Mouse (Mus musculus): ENCODE results near the gene Dgcr8. TPM values are rescaled to one million over a fixed set of nuclear protein-coding genes. Genes with fewer than 3 reads are reported as not detected.

Dgcr8 gene
- total and polyA plus RNA-seq, 3 experiments: 8.7 to 13.2 (median 10.7) TPM

DNA sequence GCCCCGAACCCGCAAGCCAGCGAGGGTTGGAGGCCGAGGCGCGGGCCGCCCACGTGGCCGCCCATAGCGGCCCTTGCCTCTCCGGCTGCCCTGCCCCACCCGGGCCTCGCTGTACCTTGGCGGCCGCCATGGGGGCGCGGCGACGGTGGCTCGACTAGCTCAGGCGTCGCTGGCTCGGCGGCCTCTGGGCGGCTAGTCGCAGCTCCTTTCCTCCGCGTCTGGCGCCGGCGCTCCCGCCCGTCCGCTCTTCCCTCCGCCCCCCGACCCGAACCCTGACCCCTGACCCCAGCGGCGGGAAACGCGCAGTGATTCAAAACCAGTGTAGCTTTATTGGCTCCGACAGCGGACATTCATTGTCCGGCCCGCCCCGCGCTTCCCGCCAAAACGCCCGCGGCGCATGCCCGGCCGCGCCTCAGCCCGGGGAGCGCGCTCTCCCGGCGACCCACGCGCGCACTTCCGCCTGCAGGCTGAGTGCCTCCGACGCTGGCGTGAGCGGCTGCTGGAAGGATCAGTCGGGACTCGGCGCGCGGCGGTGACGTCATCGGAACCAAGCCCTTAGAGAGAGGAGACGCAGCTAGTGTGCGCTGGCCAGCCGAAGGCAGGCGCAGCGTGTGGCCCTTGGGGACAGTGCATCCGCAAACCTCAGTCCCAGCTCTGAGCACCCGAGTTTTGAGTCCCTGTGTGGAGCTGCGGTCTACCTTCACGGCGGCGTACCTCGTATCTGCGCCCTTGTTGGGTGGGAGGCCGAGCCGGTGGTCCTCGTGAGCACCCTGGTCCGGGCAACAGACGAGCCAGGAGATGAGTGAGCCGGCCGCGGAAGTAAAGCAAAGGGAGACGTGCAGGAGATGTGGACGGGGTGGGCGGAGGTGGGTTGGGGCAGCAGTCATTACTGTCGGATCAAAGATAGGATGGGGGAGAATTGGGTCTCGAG is 40.3 kb downstream of the Dgcr8 start, which contains the start of the genes Trmt2a and Ranbp1:
Trmt2a (plus strand) TSS at position 247 of the 931 bp plus-strand sequence.
Ranbp1 (minus strand) TSS at position 300 of the 931 bp plus-strand sequence.
- H3K79me2 ChIP-seq (replicated peaks; ENCODE audit: control insufficient read depth, insufficient read depth, low read length): peaks cover 5% of the 10 kb centered on the region
- no peaks in the 10 kb centered on the region for H3K27me3 ChIP-seq (ENCODE audit: control insufficient read depth, insufficient read depth, low read length)
- H3K27ac ChIP-seq: peak within 1 kb of the TSS; percentile 76
- H3K36me3 ChIP-seq (ENCODE audit: control insufficient read depth, insufficient read depth, low read length): peaks cover 5% of the 10 kb centered on the region; the same call in 1 of the 2 replicates
- H3K4me1 ChIP-seq (ENCODE audit: control insufficient read depth, insufficient read depth, low read length): peaks cover 5% of the 10 kb centered on the region
- H3K9ac ChIP-seq (ENCODE audit: low read depth, low read length): peak within 1 kb of the TSS; percentile 85
- H3K4me3 ChIP-seq: peak within 1 kb of the TSS; percentile 99
- DNase-seq: peak; percentile 99
- WGBS: under 1% methylated on average over 100 of the region's 102 CpGs
- TF ChIP-seq CTCF (IDR thresholded peaks at IDR 0.05) (peak; percentile 25; the same call in 1 of the 2 replicates), POLR2A (IDR thresholded peaks at IDR 0.05; ENCODE audit: insufficient read depth, low read depth, low read length) (peak; percentile 92), EP300 (IDR thresholded peaks at IDR 0.05; ENCODE audit: insufficient read depth, low read depth, low read length) (0 out of 2 replicates have a peak, but pooled peaks have one; percentile 44)
- intact Hi-C loops (cut with DNase I): loop anchor here (2.0 to 10.0 kb wide), 3 partner anchors 14 to 566 kb away; partner anchors contain the start of genes Cdc45, Dgcr8, Ufd1 and Zdhhc8

DNA sequence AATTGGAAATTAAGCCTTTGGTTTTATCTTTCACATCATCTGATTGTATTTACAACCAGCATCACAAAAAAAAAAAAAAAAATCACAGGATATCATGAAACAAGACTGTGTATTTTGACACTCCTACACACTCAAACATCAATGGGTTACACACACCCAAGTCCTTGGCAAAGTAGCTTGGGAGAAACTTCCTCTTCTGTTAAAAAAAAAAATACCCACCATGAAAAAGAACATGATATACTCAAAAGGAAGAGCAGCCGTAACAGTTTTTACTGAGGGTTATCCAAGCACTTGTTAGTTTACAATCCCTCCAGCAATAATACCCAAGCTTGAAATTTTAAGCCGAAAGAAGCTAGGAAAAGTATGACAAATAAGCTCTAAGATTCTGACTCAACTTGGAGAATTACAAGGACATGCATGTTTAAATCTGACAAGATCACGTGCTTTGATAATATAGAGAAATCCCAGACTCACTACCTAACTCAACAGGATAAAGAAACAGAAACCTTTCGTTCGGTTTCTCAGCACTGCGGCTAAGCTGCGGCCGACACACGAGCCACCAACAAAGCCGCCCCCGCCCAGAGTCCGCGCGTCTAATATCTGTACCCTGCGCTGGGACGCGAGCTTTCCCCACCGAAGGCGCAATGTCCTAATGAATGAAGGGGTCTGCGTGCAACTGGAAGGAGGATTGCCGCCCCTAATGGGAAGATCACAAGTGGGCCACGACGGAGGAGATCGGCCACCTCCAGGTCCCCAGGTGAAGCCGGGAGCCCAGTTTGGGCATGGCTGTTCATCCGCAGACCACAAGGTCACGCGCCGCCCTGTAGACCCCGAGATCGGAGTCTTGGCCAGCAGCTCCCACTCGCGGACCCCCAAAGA is 41.3 kb downstream of the Dgcr8 start:
- Histone ChIP-seq H3K4me3 (peak overlapping the region; percentile 99), H3K4me1 (ENCODE audit: control insufficient read depth, insufficient read depth, low read length) (peaks cover 5% of the 10 kb centered on the region), H3K9ac (ENCODE audit: low read depth, low read length) (peak overlapping the region; percentile 85), H3K79me2 (replicated peaks; ENCODE audit: control insufficient read depth, insufficient read depth, low read length) (peaks cover 5% of the 10 kb centered on the region), H3K27ac (peak overlapping the region; percentile 76), H3K27me3 (ENCODE audit: control insufficient read depth, insufficient read depth, low read length) (no peaks in the 10 kb centered on the region), H3K36me3 (ENCODE audit: control insufficient read depth, insufficient read depth, low read length) (peaks cover 5% of the 10 kb centered on the region; the same call in 1 of the 2 replicates)
- no peak for TF ChIP-seq EP300 (IDR thresholded peaks at IDR 0.05; ENCODE audit: insufficient read depth, low read depth, low read length)
- no peak for TF ChIP-seq CTCF (IDR thresholded peaks at IDR 0.05)
- no peak for DNase-seq
- under 1% methylated on average over 33 of the region's 33 CpGs for WGBS
- intact Hi-C loops (cut with DNase I): loop anchor here (2.0 to 10.0 kb wide), 3 partner anchors 13 to 567 kb away; partner anchors contain the start of genes Cdc45, Dgcr8, Ufd1 and Zdhhc8

DNA sequence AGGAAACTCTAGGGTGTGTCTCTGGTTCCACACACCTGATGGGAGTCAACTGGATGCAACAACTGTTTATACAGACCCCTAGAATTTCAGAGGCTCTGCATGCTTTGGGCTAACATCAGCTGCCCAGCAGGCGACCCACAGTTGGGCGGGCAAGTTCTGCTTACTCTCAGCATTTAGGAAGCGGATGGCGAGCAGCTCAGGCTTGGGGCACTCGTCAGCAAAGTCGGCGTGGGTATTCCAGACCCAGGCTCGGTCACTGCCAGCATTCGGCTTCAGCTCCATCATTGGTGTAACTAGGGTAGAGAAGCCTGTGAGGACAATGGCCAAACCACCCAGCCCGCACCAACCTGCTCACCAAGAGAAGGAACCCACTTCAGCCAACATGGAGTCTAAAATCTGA is 47.5 kb downstream of the Dgcr8 start:
- H3K27me3 ChIP-seq (ENCODE audit: control insufficient read depth, insufficient read depth, low read length): no peaks in the 10 kb centered on the region
- H3K4me1 ChIP-seq (ENCODE audit: control insufficient read depth, insufficient read depth, low read length): no peaks in the 10 kb centered on the region
- no peaks in the 10 kb centered on the region; the same call in 1 of the 2 replicates for H3K79me2 ChIP-seq (replicated peaks; ENCODE audit: control insufficient read depth, insufficient read depth, low read length)
- intact Hi-C loops (cut with DNase I): loop anchor here (10.0 kb wide), 1 partner anchor 573 kb away; the partner anchor contains the start of genes Cdc45 and Ufd1
- 90% methylated on average over 10 of the region's 10 CpGs for WGBS
- no peaks in the 10 kb centered on the region for H3K36me3 ChIP-seq (ENCODE audit: control insufficient read depth, insufficient read depth, low read length)
- TF ChIP-seq CTCF (IDR thresholded peaks at IDR 0.05) (no peak), POLR2A (IDR thresholded peaks at IDR 0.05; ENCODE audit: insufficient read depth, low read depth, low read length) (no peak), EP300 (IDR thresholded peaks at IDR 0.05; ENCODE audit: insufficient read depth, low read depth, low read length) (no peak)
- DNase-seq: no peak
- H3K4me3 ChIP-seq: no peak overlapping the region
- no peak overlapping the region for H3K9ac ChIP-seq (ENCODE audit: low read depth, low read length)
- no peak overlapping the region for H3K27ac ChIP-seq

DNA sequence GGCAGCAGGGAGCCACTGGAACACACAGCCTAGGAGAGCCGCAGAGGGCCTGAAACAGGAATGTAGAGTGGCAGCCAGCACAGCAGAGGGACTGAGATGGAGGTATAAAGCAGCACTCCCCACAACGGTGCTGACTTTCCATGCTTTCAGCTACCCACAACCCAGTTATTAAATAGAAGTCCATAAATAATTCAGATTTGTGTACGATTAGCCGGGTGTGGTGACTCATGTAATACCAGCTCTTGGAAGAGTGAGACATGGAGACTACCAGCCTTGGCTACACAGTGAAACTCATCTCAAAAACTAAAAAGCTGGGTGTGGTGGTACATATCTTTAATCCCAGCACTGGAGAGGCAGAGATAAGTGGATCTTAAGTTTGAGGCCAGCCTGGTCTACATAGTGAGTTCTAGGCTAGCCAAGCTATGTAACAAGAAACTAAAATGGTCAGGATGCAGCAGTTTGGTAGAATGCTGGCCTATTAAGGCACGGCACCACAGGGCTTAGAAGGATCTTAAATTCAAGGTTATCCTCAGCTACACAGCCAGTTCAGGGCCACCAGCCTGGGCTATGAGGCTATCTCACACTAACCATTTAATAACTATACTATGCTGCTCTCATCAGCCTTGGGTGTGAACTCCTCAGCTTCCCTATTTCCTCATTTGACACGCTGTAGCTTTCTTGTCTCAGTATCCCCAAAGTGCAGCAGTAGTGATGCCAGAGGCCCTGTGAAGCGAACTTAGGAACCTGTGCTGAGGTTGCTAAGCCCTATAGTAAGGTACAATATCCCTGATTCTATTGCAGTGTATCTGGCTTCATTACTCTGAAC is 52.2 kb downstream of the Dgcr8 start:
- intact Hi-C loops (cut with DNase I): loop anchor here (10.0 kb wide), 1 partner anchor 312 kb away; the partner anchor contains the start of gene Slc25a1
- H3K4me3 ChIP-seq: no peak overlapping the region
- 73% methylated on average over 7 of the region's 7 CpGs for WGBS
- H3K79me2 ChIP-seq (replicated peaks; ENCODE audit: control insufficient read depth, insufficient read depth, low read length): no peaks in the 10 kb centered on the region
- H3K27ac ChIP-seq: no peak overlapping the region
- TF ChIP-seq EP300 (IDR thresholded peaks at IDR 0.05; ENCODE audit: insufficient read depth, low read depth, low read length) (no peak), CTCF (IDR thresholded peaks at IDR 0.05) (no peak), POLR2A (IDR thresholded peaks at IDR 0.05; ENCODE audit: insufficient read depth, low read depth, low read length) (no peak)
- no peak for DNase-seq
- no peaks in the 10 kb centered on the region for H3K27me3 ChIP-seq (ENCODE audit: control insufficient read depth, insufficient read depth, low read length)
- H3K9ac ChIP-seq (ENCODE audit: low read depth, low read length): no peak overlapping the region
- H3K36me3 ChIP-seq (ENCODE audit: control insufficient read depth, insufficient read depth, low read length): no peaks in the 10 kb centered on the region
- peaks cover 7% of the 10 kb centered on the region for H3K4me1 ChIP-seq (ENCODE audit: control insufficient read depth, insufficient read depth, low read length)
